Mouse (Mus musculus) stomach, embryonic 15.5 days (tissue): Measurements from ENCODE around the gene Tcf7l2. TPM values are rescaled to one million over a fixed set of nuclear protein-coding genes. Genes with fewer than 3 reads are reported as not detected.

Source experiments
- ATAC-seq: fragments of 200-750 bp; cut with Nextera tagmentation; 2 replicates; pipeline ENCODE4 v1.8.0; 2017; ENCODE audit warnings: low read depth, moderate number of reproducible peaks, moderate TSS enrichment; ENCODE audit not compliant: insufficient read depth, low FRiP score
- H3K27ac ChIP-seq: fragments of 300-500 bp; sonication (generic); 2 replicates; pipeline ENCODE4 v1.5.1; 2015; ENCODE audit warnings: mild to moderate bottlenecking, inconsistent platforms
- H3K27me3 ChIP-seq: fragments of 300-500 bp; sonication (generic); replicated peaks from 2 replicates; pipeline ENCODE4 v1.6.1; 2015; ENCODE audit warnings: inconsistent platforms
- H3K36me3 ChIP-seq: fragments of 300-500 bp; sonication (generic); 2 replicates; pipeline ENCODE4 v1.6.1; 2015; ENCODE audit warnings: inconsistent platforms
- H3K4me1 ChIP-seq: fragments of 300-500 bp; sonication (generic); 2 replicates; pipeline ENCODE4 v1.6.1; 2015; ENCODE audit warnings: inconsistent platforms
- H3K4me2 ChIP-seq: fragments of 300-500 bp; sonication (generic); 2 replicates; pipeline ENCODE4 v1.6.1; 2015; ENCODE audit warnings: mild to moderate bottlenecking, inconsistent platforms
- H3K4me3 ChIP-seq: fragments of 300-500 bp; sonication (generic); replicated peaks from 2 replicates; pipeline ENCODE4 v1.5.1; 2015; ENCODE audit warnings: inconsistent platforms
- H3K9ac ChIP-seq: fragments of 300-500 bp; sonication (generic); 2 replicates; pipeline ENCODE4 v1.6.1; 2015; ENCODE audit warnings: inconsistent platforms
- H3K9me3 ChIP-seq: fragments of 300-500 bp; sonication (generic); 2 replicates; pipeline ENCODE4 v1.6.1; 2016; ENCODE audit warnings: inconsistent platforms
- WGBS: fragments of 180-500 bp; shearing (Covaris S2); methylation state at CpG from one replicate; pipeline ENCODE4 v1.1.7; 2015; 5-methylcytosine and 5-hydroxymethylcytosine counted together
- polyA plus RNA-seq: library from polyadenylated mRNA; unstranded; fragments of >200 nt; fragmentation: Nextera tagmentation; extraction: Ambion mirVana; gene quantifications from 2 replicates; pipeline ENCODE4 v1.2.1, GENCODE M21; 2015

The Tcf7l2 gene
- polyA plus RNA-seq, 1 experiment from 2014 or later = 85.2 TPM

GRCm38 (mm10) chr19:55747926-55748291 lies 6.3 kb downstream of the Tcf7l2 start:
- Histone ChIP-seq H3K4me3 (no peak overlapping the region), H3K9ac (no peak overlapping the region), H3K4me2 (no peak overlapping the region), H3K4me1 (peaks cover 54% of the 10 kb centered on the region), H3K27ac (peak overlapping the region; percentile 42; the same call in 1 of the 2 replicates), H3K36me3 (no peaks in the 10 kb centered on the region; the same call in 1 of the 2 replicates), H3K9me3 (no peaks in the 10 kb centered on the region), H3K27me3 (no peaks in the 10 kb centered on the region)
- no peak for ATAC-seq
- WGBS = 28% methylated on average over 6 of the region's 6 CpGs

GRCm38 (mm10) chr19:55748801-55749200 lies 7.2 kb downstream of the Tcf7l2 start:
- H3K27me3 ChIP-seq = no peaks in the 10 kb centered on the region
- ATAC-seq = no peak
- peaks cover 56% of the 10 kb centered on the region for H3K4me1 ChIP-seq
- WGBS = 45% methylated on average over 6 of the region's 6 CpGs
- H3K27ac ChIP-seq = peak overlapping the region; percentile 51
- no peaks in the 10 kb centered on the region; the same call in 1 of the 2 replicates for H3K36me3 ChIP-seq
- peak overlapping the region; percentile 33 for H3K4me2 ChIP-seq
- H3K9ac ChIP-seq = no peak overlapping the region
- no peaks in the 10 kb centered on the region for H3K9me3 ChIP-seq
- H3K4me3 ChIP-seq = no peak overlapping the region

GRCm38 (mm10) chr19:55749532-55749931 lies 7.9 kb downstream of the Tcf7l2 start:
- Histone ChIP-seq H3K27me3 (no peaks in the 10 kb centered on the region), H3K27ac (peak overlapping the region; percentile 51), H3K4me3 (no peak overlapping the region), H3K9me3 (no peaks in the 10 kb centered on the region), H3K4me1 (peaks cover 60% of the 10 kb centered on the region), H3K36me3 (peaks cover under 1% of the 10 kb centered on the region; the same call in 1 of the 2 replicates), H3K4me2 (0 out of 2 replicates have a peak overlapping the region, but pooled peaks have one; percentile 23), H3K9ac (no peak overlapping the region)
- peak; percentile 15; the same call in 1 of the 2 replicates for ATAC-seq
- 28% methylated on average over 7 of the region's 7 CpGs for WGBS

GRCm38 (mm10) chr19:55750048-55750447 lies 8.4 kb downstream of the Tcf7l2 start:
- Histone ChIP-seq H3K9ac (no peak overlapping the region), H3K4me3 (no peak overlapping the region), H3K27ac (peak overlapping the region; percentile 51; the same call in 1 of the 2 replicates), H3K36me3 (peaks cover 3% of the 10 kb centered on the region), H3K4me1 (peaks cover 62% of the 10 kb centered on the region), H3K9me3 (no peaks in the 10 kb centered on the region), H3K27me3 (no peaks in the 10 kb centered on the region), H3K4me2 (0 out of 2 replicates have a peak overlapping the region, but pooled peaks have one; percentile 5)
- WGBS = 49% methylated on average over 13 of the region's 13 CpGs
- no peak for ATAC-seq

- no peak overlapping the region for H3K9ac ChIP-seq
- no peaks in the 10 kb centered on the region for H3K9me3 ChIP-seq
- 56% methylated on average over 7 of the region's 7 CpGs for WGBS
- H3K4me1 ChIP-seq = peaks cover 59% of the 10 kb centered on the region
- no peak overlapping the region for H3K4me3 ChIP-seq
- ATAC-seq = no peak
- H3K4me2 ChIP-seq = no peak overlapping the region
- H3K36me3 ChIP-seq = peaks cover 3% of the 10 kb centered on the region
- H3K27ac ChIP-seq = no peak overlapping the region
- no peaks in the 10 kb centered on the region for H3K27me3 ChIP-seq
These were observed 8.8 kb downstream of the Tcf7l2 start for GRCm38 (mm10) chr19:55750465-55750864.

- ATAC-seq = no peak
- H3K27me3 ChIP-seq = no peaks in the 10 kb centered on the region
- H3K4me2 ChIP-seq = no peak overlapping the region
- no peak overlapping the region for H3K9ac ChIP-seq
- H3K36me3 ChIP-seq = peaks cover 3% of the 10 kb centered on the region
- peaks cover 63% of the 10 kb centered on the region for H3K4me1 ChIP-seq
- H3K9me3 ChIP-seq = no peaks in the 10 kb centered on the region
- H3K4me3 ChIP-seq = no peak overlapping the region
- 62% methylated on average over 8 of the region's 8 CpGs for WGBS
- H3K27ac ChIP-seq = no peak overlapping the region
These were observed 11.2 kb downstream of the Tcf7l2 start for GRCm38 (mm10) chr19:55752861-55753260.

GRCm38 (mm10) chr19:55754303-55754702 lies 12.7 kb downstream of the Tcf7l2 start:
- Histone ChIP-seq H3K36me3 (peaks cover 3% of the 10 kb centered on the region), H3K27me3 (no peaks in the 10 kb centered on the region), H3K4me2 (no peak overlapping the region), H3K27ac (peak overlapping the region; percentile 37; the same call in 1 of the 2 replicates), H3K4me1 (peaks cover 49% of the 10 kb centered on the region), H3K9ac (no peak overlapping the region), H3K4me3 (no peak overlapping the region), H3K9me3 (no peaks in the 10 kb centered on the region)
- 48% methylated on average over 7 of the region's 7 CpGs for WGBS
- ATAC-seq = peak; percentile 75

GRCm38 (mm10) chr19:55755462-55755861 lies 13.8 kb downstream of the Tcf7l2 start:
- WGBS = 85% methylated on average over 9 of the region's 9 CpGs
- no peak for ATAC-seq
- no peaks in the 10 kb centered on the region for H3K9me3 ChIP-seq
- H3K27me3 ChIP-seq = no peaks in the 10 kb centered on the region
- H3K9ac ChIP-seq = no peak overlapping the region
- peaks cover 3% of the 10 kb centered on the region for H3K36me3 ChIP-seq
- H3K4me2 ChIP-seq = no peak overlapping the region
- H3K27ac ChIP-seq = peak overlapping the region; percentile 33; the same call in 1 of the 2 replicates
- no peak overlapping the region for H3K4me3 ChIP-seq
- peaks cover 39% of the 10 kb centered on the region for H3K4me1 ChIP-seq

- peaks cover 36% of the 10 kb centered on the region for H3K4me1 ChIP-seq
- peak overlapping the region; percentile 41; the same call in 1 of the 2 replicates for H3K27ac ChIP-seq
- no peaks in the 10 kb centered on the region for H3K9me3 ChIP-seq
- WGBS = 66% methylated on average over 8 of the region's 8 CpGs
- H3K27me3 ChIP-seq = no peaks in the 10 kb centered on the region
- H3K4me3 ChIP-seq = no peak overlapping the region
- no peak overlapping the region for H3K9ac ChIP-seq
- no peak overlapping the region for H3K4me2 ChIP-seq
- ATAC-seq = no peak
- H3K36me3 ChIP-seq = peaks cover 3% of the 10 kb centered on the region
These were observed 15.1 kb downstream of the Tcf7l2 start for GRCm38 (mm10) chr19:55756707-55757106.

- Histone ChIP-seq H3K4me3 (no peak overlapping the region), H3K27me3 (no peaks in the 10 kb centered on the region), H3K4me2 (no peak overlapping the region), H3K9ac (no peak overlapping the region), H3K36me3 (peaks cover 3% of the 10 kb centered on the region; the same call in 1 of the 2 replicates), H3K9me3 (no peaks in the 10 kb centered on the region), H3K4me1 (peaks cover 36% of the 10 kb centered on the region), H3K27ac (no peak overlapping the region)
- ATAC-seq = no peak
- 81% methylated on average over 6 of the region's 6 CpGs for WGBS
These were observed 15.8 kb downstream of the Tcf7l2 start for GRCm38 (mm10) chr19:55757403-55757802.

- H3K9ac ChIP-seq = no peak overlapping the region
- no peaks in the 10 kb centered on the region for H3K27me3 ChIP-seq
- ATAC-seq = no peak
These were observed 16.5 kb downstream of the Tcf7l2 start for GRCm38 (mm10) chr19:55758158-55758557.

GRCm38 (mm10) chr19:55759006-55759405 lies 17.4 kb downstream of the Tcf7l2 start:
- H3K4me1 ChIP-seq = peaks cover 39% of the 10 kb centered on the region
- 84% methylated on average over 9 of the region's 9 CpGs for WGBS

More at GRCm38 (mm10) chr19:55758158-55758557, 16.5 kb downstream of the Tcf7l2 start:
- H3K27ac ChIP-seq = no peak overlapping the region
- H3K4me1 ChIP-seq = peaks cover 34% of the 10 kb centered on the region
- H3K36me3 ChIP-seq = peaks cover 3% of the 10 kb centered on the region; the same call in 1 of the 2 replicates
- no peak overlapping the region for H3K4me3 ChIP-seq
- H3K9me3 ChIP-seq = no peaks in the 10 kb centered on the region
- H3K4me2 ChIP-seq = no peak overlapping the region

More at GRCm38 (mm10) chr19:55759006-55759405, 17.4 kb downstream of the Tcf7l2 start:
- peaks cover 3% of the 10 kb centered on the region; the same call in 1 of the 2 replicates for H3K36me3 ChIP-seq
- H3K4me2 ChIP-seq = no peak overlapping the region
- H3K9me3 ChIP-seq = no peaks in the 10 kb centered on the region
- H3K27me3 ChIP-seq = no peaks in the 10 kb centered on the region
- H3K9ac ChIP-seq = no peak overlapping the region
- ATAC-seq = no peak
- H3K4me3 ChIP-seq = no peak overlapping the region
- H3K27ac ChIP-seq = no peak overlapping the region
